ENCODE assay signal across 8 mouse cellular contexts in the genomic region with DNA sequence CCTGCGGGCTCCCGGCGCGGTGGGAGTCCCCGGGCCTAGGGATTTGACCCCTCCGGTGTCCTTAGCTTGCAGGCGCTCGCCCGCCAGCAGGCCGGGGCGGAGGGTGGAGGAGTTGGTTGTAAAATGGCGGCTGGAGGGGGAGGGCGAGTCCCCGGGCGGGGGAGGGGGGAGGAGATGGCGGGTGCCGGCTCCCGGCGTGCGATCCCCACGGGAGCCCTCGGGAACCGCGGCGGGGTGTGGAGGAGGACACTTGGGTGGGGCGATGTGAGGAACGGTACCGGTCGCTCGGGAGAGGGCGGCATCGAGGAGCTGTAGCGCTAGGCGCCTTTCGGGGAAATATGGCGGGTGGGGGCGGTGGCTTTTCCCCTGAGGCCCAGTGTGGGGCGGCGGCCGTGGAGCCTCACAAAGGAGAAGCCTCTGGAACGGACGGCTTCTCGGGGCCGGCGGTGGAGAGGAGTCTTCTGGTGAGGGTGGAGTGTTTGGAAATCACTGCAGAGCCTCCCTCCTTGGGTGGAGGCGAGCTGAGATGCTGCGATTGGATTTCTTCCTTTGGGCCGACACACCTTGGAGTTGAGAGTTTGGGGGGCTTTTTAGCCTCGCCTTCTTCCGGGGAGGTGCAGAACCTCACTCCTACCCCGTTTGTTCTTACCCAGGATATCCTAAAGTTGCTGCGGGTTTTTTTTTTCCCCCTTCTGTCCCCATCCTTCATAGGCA. TPM values are rescaled to one million over a fixed set of nuclear protein-coding genes. Genes with fewer than 3 reads are reported as not detected.
DNase-seq lines count a peak whose midpoint lies in the region; ATAC-seq and TF ChIP-seq lines count a peak whose summit lies in the region.

No protein-coding gene starts in this region.

- peak; percentile 74 to 77 for DNase-seq in adrenal gland, adult 18-20 months (ENCODE audit: low spot score in 2 of 2)
- DNase-seq in adrenal gland, adult (ENCODE audit: inconsistent age in 2 of 2, low spot score in 1 of 2), result no peak
- peak; percentile 49 for DNase-seq in c-Kit-positive CD71-positive TER-119-positive erythroid progenitor cells, embryonic 14.5 days (ENCODE audit: low spot score)
- peak; percentile 46 to 58 for DNase-seq in frontal cortex, postnatal 25 days (ENCODE audit: low spot score in 2 of 2)
- DNase-seq in limb, embryonic 10.5 days (ENCODE audit: low spot score), result peak; percentile 87
- no peak for DNase-seq in midbrain, embryonic 10.5 days (ENCODE audit: low spot score)
- DNase-seq in spleen, adult 2 months (ENCODE audit: low read depth in 1 of 2, low spot score in 2 of 2), result peak; percentile 17 to 56

- peak overlapping the region; percentile 99 for H3K9ac ChIP-seq in hindbrain, embryonic 12.5 days

- H3K9me3 ChIP-seq in hindbrain, embryonic 12.5 days (replicated peaks), result no peaks in the 10 kb centered on the region
- no peaks in the 10 kb centered on the region for H3K9me3 ChIP-seq in limb, embryonic 10.5 days (replicated peaks)
- no peaks in the 10 kb centered on the region for H3K9me3 ChIP-seq in midbrain, embryonic 10.5 days (replicated peaks)

- peak overlapping the region; percentile 78 for H3K4me3 ChIP-seq in hindbrain, embryonic 12.5 days
- H3K4me3 ChIP-seq in limb, embryonic 10.5 days, result peak overlapping the region; percentile 98
- peak overlapping the region; percentile 98 for H3K4me3 ChIP-seq in midbrain, embryonic 10.5 days
- peak overlapping the region; percentile 89 for H3K4me3 ChIP-seq in spleen, adult 2 months (ENCODE audit: extremely low read depth, insufficient read depth, insufficient read length)

- H3K4me1 ChIP-seq in hindbrain, embryonic 12.5 days, result peaks cover 37% of the 10 kb centered on the region
- peaks cover 33% of the 10 kb centered on the region for H3K4me1 ChIP-seq in limb, embryonic 10.5 days
- peaks cover 44% of the 10 kb centered on the region for H3K4me1 ChIP-seq in midbrain, embryonic 10.5 days
- H3K4me1 ChIP-seq in spleen, adult 2 months (ENCODE audit: control insufficient read depth, insufficient read depth, insufficient read length), result peaks cover 14% of the 10 kb centered on the region

- WGBS in hindbrain, embryonic 12.5 days, result under 1% methylated on average over 52 of the region's 52 CpGs
- WGBS in limb, embryonic 10.5 days, result under 1% methylated on average over 52 of the region's 52 CpGs
- under 1% methylated on average over 51 of the region's 52 CpGs for WGBS in midbrain, embryonic 10.5 days
- WGBS in spleen, adult 2 months, result 1% methylated on average over 46 of the region's 52 CpGs

- H3K27me3 ChIP-seq in hindbrain, embryonic 12.5 days, result no peaks in the 10 kb centered on the region
- H3K27me3 ChIP-seq in limb, embryonic 10.5 days (ENCODE audit: low read depth, poor library complexity, severe bottlenecking), result 0 out of 2 replicates have a peak, but pooled peaks cover 15% of the 10 kb centered on the region
- no peaks in the 10 kb centered on the region; the same call in 1 of the 2 replicates for H3K27me3 ChIP-seq in midbrain, embryonic 10.5 days (ENCODE audit: low read depth, poor library complexity, severe bottlenecking)
- H3K27me3 ChIP-seq in spleen, adult 2 months (ENCODE audit: control insufficient read depth, insufficient read depth, low read length), result no peaks in the 10 kb centered on the region

- peak overlapping the region; percentile 85 for H3K4me2 ChIP-seq in hindbrain, embryonic 12.5 days (replicated peaks)

- TF ChIP-seq CTCF in spleen, adult 2 months (IDR thresholded peaks at IDR 0.05; ENCODE audit: extremely low read depth, insufficient read depth, insufficient read length, insufficient replicate concordance), result no peak

- no peak for TF ChIP-seq POLR2A in spleen, adult 2 months (IDR thresholded peaks at IDR 0.05; ENCODE audit: low read depth, low read length)

- H3K27ac ChIP-seq in hindbrain, embryonic 12.5 days, result peak overlapping the region; percentile 99
- peak overlapping the region; percentile 100 for H3K27ac ChIP-seq in limb, embryonic 10.5 days
- peak overlapping the region; percentile 100 for H3K27ac ChIP-seq in midbrain, embryonic 10.5 days (replicated peaks)
- H3K27ac ChIP-seq in spleen, adult 2 months (ENCODE audit: insufficient read depth, low read length), result peak overlapping the region; percentile 99

- H3K36me3 ChIP-seq in hindbrain, embryonic 12.5 days, result 0 out of 2 replicates have a peak, but pooled peaks cover 12% of the 10 kb centered on the region
- H3K36me3 ChIP-seq in limb, embryonic 10.5 days, result peaks cover 24% of the 10 kb centered on the region
- peaks cover 26% of the 10 kb centered on the region for H3K36me3 ChIP-seq in midbrain, embryonic 10.5 days
- H3K36me3 ChIP-seq in spleen, adult 2 months (ENCODE audit: control insufficient read depth, insufficient read depth, low read length), result no peaks in the 10 kb centered on the region

- peak; percentile 77 for ATAC-seq in hindbrain, embryonic 12.5 days (ENCODE audit: low FRiP score)

RNA-seq across cellular contexts. Expression of a gene that starts 0.7 kb away (rescaled TPM):
- total RNA-seq in adrenal gland, adult 18-20 months (2021), result 100 to 1,000 TPM; 639 to 647 TPM
- polyA plus RNA-seq in hindbrain, embryonic 12.5 days (2016; fragmentation: Nextera tagmentation; extraction: Ambion mirVana), result 1,318 and 1,416 TPM in 2 replicates
- polyA plus RNA-seq in limb, embryonic 10.5 days (2016; fragmentation: Nextera tagmentation; extraction: Ambion mirVana), result 1,115 and 1,137 TPM in 2 replicates
- 1,400 and 1,401 TPM in 2 replicates for polyA plus RNA-seq in midbrain, embryonic 10.5 days (2016; fragmentation: Nextera tagmentation; extraction: Ambion mirVana)
- 48.3 and 56.7 TPM in 2 replicates for polyA plus RNA-seq in spleen, adult 2 months (2012; rRNA removed)

RNA-seq across cellular contexts. Expression of a gene that starts 54.3 kb away (rescaled TPM):
- total RNA-seq in adrenal gland, adult 18-20 months (2021), result 100 to 1,000 TPM; 115 to 132 TPM
- polyA plus RNA-seq in hindbrain, embryonic 12.5 days (2016; fragmentation: Nextera tagmentation; extraction: Ambion mirVana), result 136 and 138 TPM in 2 replicates
- 105 and 123 TPM in 2 replicates for polyA plus RNA-seq in limb, embryonic 10.5 days (2016; fragmentation: Nextera tagmentation; extraction: Ambion mirVana)
- polyA plus RNA-seq in midbrain, embryonic 10.5 days (2016; fragmentation: Nextera tagmentation; extraction: Ambion mirVana), result 127 and 133 TPM in 2 replicates
- polyA plus RNA-seq in spleen, adult 2 months (2012; rRNA removed), result 43.1 and 54.4 TPM in 2 replicates

Comparison
In these comparisons a context has a peak if more than half of its experiments do, and no peak if none do; other contexts are left out.
1. DNase-seq: peak in adrenal gland, adult 18-20 months (2 of 2), c-Kit-positive CD71-positive TER-119-positive erythroid progenitor cells, embryonic 14.5 days (single experiment), frontal cortex, postnatal 25 days (2 of 2), limb, embryonic 10.5 days (single experiment) and spleen, adult 2 months (2 of 2); none in adrenal gland, adult (0 of 2) and midbrain, embryonic 10.5 days (single experiment).
2. RNA of a gene that starts 0.7 kb away (polyA plus RNA-seq): 1,400 to 1,401 TPM in midbrain, embryonic 10.5 days, 1,318 to 1,416 TPM in hindbrain, embryonic 12.5 days and 1,115 to 1,137 TPM in limb, embryonic 10.5 days; 48.3 to 56.7 TPM in spleen, adult 2 months; every median in the first group is over 10 times any median in the second.
3. Peak in every context shown above with its lines, with median percentiles within 50 percentile points of each other: H3K27ac ChIP-seq and H3K4me3 ChIP-seq.